Mouse (Mus musculus) CD4-positive, CD25-positive, alpha-beta regulatory T cell, adult 2 months (primary cell): ENCODE results near the gene Cap2.

ENCODE experiments used
- DNase-seq: peaks from one replicate; pipeline ENCODE4 v3.0.0-alpha.2; 2012; ENCODE audit warnings: low read depth, low spot score

The Cap2 gene

GRCm38 (mm10) chr13:46695296-46695908 lies 193.8 kb downstream of the Cap2 start:
- no peak for DNase-seq

DNA sequence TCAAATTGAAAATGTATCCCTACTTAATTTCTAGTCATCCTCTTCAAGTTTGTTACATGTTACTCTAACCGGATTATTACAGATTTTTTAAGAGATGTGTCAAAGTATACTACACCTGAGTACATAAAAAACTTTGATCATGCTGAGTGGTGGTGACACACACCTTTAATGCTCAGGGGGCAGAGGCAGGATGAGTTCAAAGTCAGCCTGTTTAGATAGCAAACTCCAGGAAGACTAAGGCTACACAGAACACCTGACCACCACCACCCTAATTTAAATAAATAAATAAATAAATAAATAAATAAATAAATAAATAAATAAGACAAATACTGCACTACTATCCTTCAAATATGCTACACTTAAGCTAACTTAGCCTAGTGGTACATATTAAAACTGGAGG lies 194.3 kb downstream of the Cap2 start:
- no peak for DNase-seq

DNA sequence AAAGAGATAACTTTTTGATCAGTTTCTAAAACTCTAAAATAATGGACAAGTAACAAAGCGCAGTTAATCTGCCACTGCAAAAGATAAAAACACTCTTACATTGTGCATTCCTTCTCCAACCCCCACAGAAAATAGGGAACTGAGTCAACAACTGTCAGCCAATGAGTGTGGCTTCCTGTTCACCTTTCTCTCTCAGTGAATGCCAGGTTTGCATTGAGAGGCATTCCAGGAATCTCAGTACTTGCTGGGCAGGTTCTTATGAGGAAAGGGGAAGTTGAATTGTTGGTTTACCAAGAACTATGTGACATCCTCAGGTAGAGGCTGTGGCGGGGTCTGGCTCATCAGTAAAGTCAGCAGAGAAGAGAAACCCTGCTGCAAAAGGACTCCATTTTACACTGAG lies 195.1 kb downstream of the Cap2 start:
- no peak for DNase-seq

DNA sequence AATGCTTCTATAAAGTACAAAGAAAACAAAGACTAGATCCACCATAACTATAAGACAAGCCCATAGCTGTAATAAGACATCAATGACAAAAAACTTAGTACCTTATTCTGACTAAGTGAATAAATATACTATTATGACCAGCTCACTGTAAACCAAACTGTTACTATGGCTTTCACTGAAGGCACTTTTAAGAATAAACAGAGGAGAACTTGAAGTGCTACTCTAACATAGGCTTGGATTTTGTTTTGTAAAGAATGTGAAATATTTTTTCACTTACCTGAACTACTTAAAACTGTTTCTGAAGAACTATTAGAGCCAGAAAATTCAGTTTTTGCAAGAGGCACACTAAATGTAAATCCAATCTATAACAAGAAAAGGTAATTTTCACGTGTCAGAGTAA lies 197.7 kb downstream of the Cap2 start:
- DNase-seq: no peak
